ENCODE assay signal across 19 mouse cellular contexts in genomic region chr1:20801275-20801674, GRCm38 (mm10). TPM values are rescaled to one million over a fixed set of nuclear protein-coding genes. Genes with fewer than 3 reads are reported as not detected.
DNase-seq lines count a peak whose midpoint lies in the region; ATAC-seq lines count a peak whose summit lies in the region.
"Had no signal": no experiment of that assay in that cellular context is flagged by ENCODE, and none has a peak within 500 bp of the region (broad histone marks: within the 10 kb centered on the region; RNA-seq: fewer than 3 reads in every experiment).

No protein-coding gene starts in this region.

- no peak for DNase-seq in midbrain, embryonic 11.5 days (ENCODE audit: low spot score, missing footprints)
- DNase-seq in midbrain, embryonic 14.5 days: peak; percentile 8
- no peak for DNase-seq in adrenal gland, postnatal 25 days
- DNase-seq in lung, postnatal 14 days: no peak
- DNase-seq in adrenal gland, postnatal 4 days (ENCODE audit: low spot score in 2 of 2): no peak
- DNase-seq: cerebellum, adult 8-10 months; gastrocnemius, postnatal 36 days; liver, postnatal 0 days; spleen, adult 18-20 months had no signal

- H3K4me2 ChIP-seq in forebrain, embryonic 13.5 days: no peak overlapping the region
- no peak overlapping the region for H3K4me2 ChIP-seq in forebrain, embryonic 12.5 days
- no peak overlapping the region for H3K4me2 ChIP-seq in midbrain, embryonic 13.5 days (replicated peaks)
- no peak overlapping the region for H3K4me2 ChIP-seq in midbrain, embryonic 11.5 days
- no peak overlapping the region for H3K4me2 ChIP-seq in midbrain, embryonic 14.5 days (ENCODE audit: low read length)
- H3K4me2 ChIP-seq: limb, embryonic 12.5 days; liver, embryonic 11.5 days had no signal

- no peaks in the 10 kb centered on the region for H3K4me1 ChIP-seq in forebrain, embryonic 13.5 days
- no peaks in the 10 kb centered on the region for H3K4me1 ChIP-seq in forebrain, embryonic 12.5 days
- H3K4me1 ChIP-seq in midbrain, embryonic 13.5 days (replicated peaks): no peaks in the 10 kb centered on the region
- no peaks in the 10 kb centered on the region for H3K4me1 ChIP-seq in midbrain, embryonic 11.5 days (ENCODE audit: control insufficient read depth, insufficient read depth, low read length)
- no peaks in the 10 kb centered on the region for H3K4me1 ChIP-seq in midbrain, embryonic 14.5 days (ENCODE audit: control insufficient read depth, insufficient read depth, low read length)
- H3K4me1 ChIP-seq: limb, embryonic 12.5 days had no signal

- no peaks in the 10 kb centered on the region for H3K27me3 ChIP-seq in forebrain, embryonic 13.5 days
- no peaks in the 10 kb centered on the region for H3K27me3 ChIP-seq in forebrain, embryonic 12.5 days
- no peaks in the 10 kb centered on the region for H3K27me3 ChIP-seq in midbrain, embryonic 13.5 days
- no peaks in the 10 kb centered on the region for H3K27me3 ChIP-seq in midbrain, embryonic 11.5 days (ENCODE audit: control insufficient read depth, insufficient read depth, low read length)
- H3K27me3 ChIP-seq in midbrain, embryonic 14.5 days (ENCODE audit: control insufficient read depth, insufficient read depth, low read length): no peaks in the 10 kb centered on the region
- H3K27me3 ChIP-seq: limb, embryonic 12.5 days had no signal

- no peak overlapping the region for H3K4me3 ChIP-seq in forebrain, embryonic 13.5 days
- H3K4me3 ChIP-seq in forebrain, embryonic 12.5 days (replicated peaks): no peak overlapping the region
- no peak overlapping the region for H3K4me3 ChIP-seq in midbrain, embryonic 13.5 days (replicated peaks)
- no peak overlapping the region for H3K4me3 ChIP-seq in midbrain, embryonic 11.5 days (ENCODE audit: low read depth, low read length)
- H3K4me3 ChIP-seq in midbrain, embryonic 14.5 days (replicated peaks; ENCODE audit: low read depth, low read length): no peak overlapping the region
- H3K4me3 ChIP-seq: limb, embryonic 12.5 days had no signal

- 91% methylated on average over 2 of the region's 2 CpGs for WGBS in forebrain, embryonic 13.5 days
- 98% methylated on average over 2 of the region's 2 CpGs for WGBS in forebrain, embryonic 12.5 days
- WGBS in midbrain, embryonic 13.5 days: 98% methylated on average over 2 of the region's 2 CpGs
- WGBS in midbrain, embryonic 11.5 days: 92% methylated on average over 2 of the region's 2 CpGs
- WGBS in midbrain, embryonic 14.5 days: 93% methylated on average over 2 of the region's 2 CpGs

- H3K9ac ChIP-seq in forebrain, embryonic 13.5 days: no peak overlapping the region
- no peak overlapping the region for H3K9ac ChIP-seq in forebrain, embryonic 12.5 days
- H3K9ac ChIP-seq in midbrain, embryonic 13.5 days (replicated peaks): 0 out of 2 replicates have a peak overlapping the region, but pooled peaks have one; percentile 8
- no peak overlapping the region; the same call in 1 of the 2 replicates for H3K9ac ChIP-seq in midbrain, embryonic 11.5 days (ENCODE audit: low read length)
- H3K9ac ChIP-seq in midbrain, embryonic 14.5 days (replicated peaks; ENCODE audit: low read length): no peak overlapping the region; the same call in 1 of the 2 replicates
- H3K9ac ChIP-seq: limb, embryonic 12.5 days; liver, postnatal 0 days had no signal

- ATAC-seq in forebrain, embryonic 13.5 days: 0 out of 2 replicates have a peak, but pooled peaks have one; percentile 20
- ATAC-seq in forebrain, embryonic 12.5 days (ENCODE audit: low FRiP score): no peak
- peak; percentile 57 for ATAC-seq in midbrain, embryonic 13.5 days
- ATAC-seq in midbrain, embryonic 11.5 days (ENCODE audit: low FRiP score): no peak; the same call in 1 of the 2 replicates
- no peak; the same call in 1 of the 2 replicates for ATAC-seq in midbrain, embryonic 14.5 days (ENCODE audit: low FRiP score, low TSS enrichment)
- ATAC-seq: liver, postnatal 0 days; lung, postnatal 0 days had no signal

- H3K36me3 ChIP-seq in forebrain, embryonic 13.5 days (ENCODE audit: poor library complexity, severe bottlenecking): peaks cover 63% of the 10 kb centered on the region
- peaks cover 66% of the 10 kb centered on the region for H3K36me3 ChIP-seq in forebrain, embryonic 12.5 days (replicated peaks)
- H3K36me3 ChIP-seq in midbrain, embryonic 13.5 days: peaks cover 21% of the 10 kb centered on the region
- peaks cover 30% of the 10 kb centered on the region for H3K36me3 ChIP-seq in midbrain, embryonic 11.5 days (ENCODE audit: control insufficient read depth, insufficient read depth, low read length)
- peaks cover 4% of the 10 kb centered on the region; the same call in 1 of the 2 replicates for H3K36me3 ChIP-seq in midbrain, embryonic 14.5 days (ENCODE audit: control insufficient read depth, insufficient read depth, low read length)

- no peak overlapping the region for H3K27ac ChIP-seq in forebrain, embryonic 13.5 days
- H3K27ac ChIP-seq in forebrain, embryonic 12.5 days: no peak overlapping the region
- H3K27ac ChIP-seq in midbrain, embryonic 13.5 days: peak overlapping the region; percentile 52; the same call in 1 of the 2 replicates
- H3K27ac ChIP-seq in midbrain, embryonic 11.5 days (ENCODE audit: low read depth, low read length): no peak overlapping the region
- H3K27ac ChIP-seq in midbrain, embryonic 14.5 days (replicated peaks; ENCODE audit: low read depth, low read length): peak overlapping the region; percentile 55; the same call in 1 of the 2 replicates
- H3K27ac ChIP-seq: limb, embryonic 12.5 days had no signal

- H3K9me3 ChIP-seq in forebrain, embryonic 13.5 days (replicated peaks): no peaks in the 10 kb centered on the region
- no peaks in the 10 kb centered on the region for H3K9me3 ChIP-seq in forebrain, embryonic 12.5 days
- no peaks in the 10 kb centered on the region for H3K9me3 ChIP-seq in midbrain, embryonic 13.5 days
- H3K9me3 ChIP-seq in midbrain, embryonic 11.5 days (ENCODE audit: control insufficient read depth, low read length): no peaks in the 10 kb centered on the region
- H3K9me3 ChIP-seq in midbrain, embryonic 14.5 days (ENCODE audit: control insufficient read depth, low read length): no peaks in the 10 kb centered on the region
- H3K9me3 ChIP-seq: limb, embryonic 12.5 days had no signal

RNA-seq across cellular contexts. Expression of gene Il17f, which starts 10.9 kb away (rescaled TPM):
- 0.21 and 0.32 TPM in 2 replicates for polyA plus RNA-seq in forebrain, embryonic 13.5 days (2015; fragmentation: Nextera tagmentation; extraction: Ambion mirVana)
- polyA plus RNA-seq in forebrain, embryonic 12.5 days (2016; fragmentation: Nextera tagmentation; extraction: Ambion mirVana): 0.43 TPM in 1 of 2 replicates, not detected in the other
- polyA plus RNA-seq in midbrain, embryonic 13.5 days (2015; fragmentation: Nextera tagmentation; extraction: Ambion mirVana): 0.30 TPM in 1 of 2 replicates, not detected in the other
- 0.14 TPM in 1 of 2 replicates, not detected in the other for polyA plus RNA-seq in midbrain, embryonic 11.5 days (2014; fragmentation: Nextera tagmentation; extraction: Ambion mirVana)
- polyA plus RNA-seq in midbrain, embryonic 14.5 days (2014; fragmentation: Nextera tagmentation; extraction: Ambion mirVana): not detected in 2 replicates
- not detected in 2 replicates for total RNA-seq in adrenal gland, postnatal 25 days (2021)
- under 1 TPM in 1 of 2 experiments, not detected in 1; 0.68 TPM for total RNA-seq in adrenal gland, postnatal 4 days (2021)
- total RNA-seq: adrenal gland, postnatal 10 days; gastrocnemius, postnatal 36 days; heart, adult 8-10 months; layer of hippocampus, postnatal 25 days had no signal
- polyA plus RNA-seq: intestine, embryonic 16.5 days; limb, embryonic 12.5 days; liver, embryonic 11.5 days; liver, postnatal 0 days; lung, postnatal 0 days had no signal

RNA-seq across cellular contexts. Expression of gene Mcm3, which starts 18.8 kb away (rescaled TPM):
- 109 and 125 TPM in 2 replicates for polyA plus RNA-seq in forebrain, embryonic 13.5 days (2015; fragmentation: Nextera tagmentation; extraction: Ambion mirVana)
- 159 and 165 TPM in 2 replicates for polyA plus RNA-seq in forebrain, embryonic 12.5 days (2016; fragmentation: Nextera tagmentation; extraction: Ambion mirVana)
- 48.1 and 50.9 TPM in 2 replicates for polyA plus RNA-seq in midbrain, embryonic 13.5 days (2015; fragmentation: Nextera tagmentation; extraction: Ambion mirVana)
- 195 and 210 TPM in 2 replicates for polyA plus RNA-seq in midbrain, embryonic 11.5 days (2014; fragmentation: Nextera tagmentation; extraction: Ambion mirVana)
- polyA plus RNA-seq in midbrain, embryonic 14.5 days (2014; fragmentation: Nextera tagmentation; extraction: Ambion mirVana): 16.6 and 28.3 TPM in 2 replicates
- total RNA-seq in adrenal gland, postnatal 25 days (2021): 34.5 and 35.1 TPM in 2 replicates
- 10 to 100 TPM; 73.8 to 85.6 TPM for total RNA-seq in adrenal gland, postnatal 4 days (2021)

Comparison
In these comparisons a context has a peak if more than half of its experiments do, and no peak if none do; other contexts are left out.
1. ATAC-seq: peak in forebrain, embryonic 13.5 days (single experiment) and midbrain, embryonic 13.5 days (single experiment); none in forebrain, embryonic 12.5 days (single experiment), midbrain, embryonic 11.5 days (single experiment) and midbrain, embryonic 14.5 days (single experiment).
2. H3K27ac ChIP-seq: peak in midbrain, embryonic 13.5 days (single experiment) and midbrain, embryonic 14.5 days (single experiment); none in forebrain, embryonic 13.5 days (single experiment), forebrain, embryonic 12.5 days (single experiment) and midbrain, embryonic 11.5 days (single experiment).